Mouse (Mus musculus) CH12.LX (cell line): ENCODE measurements around the gene Il16.

Source experiments
- BHLHE40 ChIP-seq: IDR thresholded peaks from 2 replicates; pipeline ENCODE4 v1.6.1; 2011; ENCODE audit warnings: mild to moderate bottlenecking, low read depth, low read length, improper control_type of control experiment
- CTCF ChIP-seq, 2 experiments: IDR thresholded peaks in 1 of 2; conservative IDR thresholded peaks in 1 of 2; 2 replicates each; pipeline ENCODE4 v1.5.1; 2011 to 2012; ENCODE audit warnings: low read depth in 2 of 2, low read length in 2 of 2, improper control_type of control experiment in 1 of 2, inconsistent platforms in 1 of 2, mild to moderate bottlenecking in 1 of 2, moderate library complexity in 1 of 2
- HCFC1 ChIP-seq: IDR thresholded peaks from 2 replicates; pipeline ENCODE4 v1.6.1; 2012; ENCODE audit warnings: low read depth, mild to moderate bottlenecking, inconsistent platforms, low read length, improper control_type of control experiment
- MAX ChIP-seq: IDR thresholded peaks from 2 replicates; pipeline ENCODE4 v1.6.1; 2011; ENCODE audit warnings: low read length, improper control_type of control experiment
- MAZ ChIP-seq: IDR thresholded peaks from 2 replicates; pipeline ENCODE4 v1.6.1; 2012; ENCODE audit warnings: low read depth, mild to moderate bottlenecking, inconsistent platforms, low read length, improper control_type of control experiment, moderate library complexity
- MXI1 ChIP-seq: IDR thresholded peaks from 2 replicates; pipeline ENCODE4 v1.6.1; 2011; ENCODE audit warnings: mild to moderate bottlenecking, low read depth, low read length, improper control_type of control experiment
- POLR2A ChIP-seq: IDR thresholded peaks from 2 replicates; pipeline ENCODE4 v1.6.1; 2011; ENCODE audit warnings: low read depth, mild to moderate bottlenecking, improper control_type of control experiment, low read length
- POLR2AphosphoS2 ChIP-seq: IDR thresholded peaks from 2 replicates; pipeline ENCODE4 v1.6.1; 2011; ENCODE audit warnings: low read depth, low read length, improper control_type of control experiment
- SIN3A ChIP-seq: IDR thresholded peaks from 2 replicates; pipeline ENCODE4 v1.6.1; 2012; ENCODE audit warnings: low read length, improper control_type of control experiment, inconsistent platforms
- SMC3 ChIP-seq: IDR thresholded peaks from 2 replicates; pipeline ENCODE4 v1.6.1; 2011; ENCODE audit warnings: low read depth, low read length, improper control_type of control experiment
- USF1 ChIP-seq: IDR thresholded peaks from 2 replicates; pipeline ENCODE4 v1.6.1; 2014; ENCODE audit warnings: low read depth, mild to moderate bottlenecking, inconsistent platforms, low read length, improper control_type of control experiment
- ZC3H11A ChIP-seq: IDR thresholded peaks from 2 replicates; pipeline ENCODE4 v1.6.1; 2012; ENCODE audit warnings: low read depth, mild to moderate bottlenecking, inconsistent platforms, low read length, improper control_type of control experiment
- ZNF384 ChIP-seq: IDR thresholded peaks from 2 replicates; pipeline ENCODE4 v1.6.1; 2012; ENCODE audit warnings: low read depth, low read length, improper control_type of control experiment, inconsistent platforms

DNA sequence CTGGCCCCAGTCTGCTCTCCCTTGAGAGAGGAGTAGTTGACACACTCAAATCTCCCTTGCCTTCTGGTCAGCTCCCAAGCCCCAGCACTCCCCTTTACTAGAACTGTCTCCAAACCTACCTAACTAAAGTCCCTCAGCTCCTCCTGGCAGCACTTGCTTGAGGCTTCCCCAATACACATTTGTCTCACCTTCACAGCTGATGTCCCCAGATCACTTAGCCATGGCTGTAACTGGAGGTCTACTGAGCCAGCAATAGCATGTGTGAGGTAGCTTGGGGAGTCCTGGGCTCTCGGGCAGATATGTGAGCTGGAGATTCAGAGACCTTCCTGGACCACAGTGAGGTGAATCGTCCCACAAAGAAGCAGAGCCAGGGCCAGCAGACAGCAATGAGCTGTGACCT lies 33.0 kb upstream of the Il16 start:
- TF ChIP-seq ZC3H11A (no peak), MAX (no peak), POLR2A (no peak), MXI1 (no peak), BHLHE40 (no peak), CTCF (conservative IDR thresholded peaks at IDR 0.05 in 1 of 2, IDR thresholded peaks at IDR 0.05 in 1 of 2; ENCODE audit: low read depth in 2 of 2, low read length in 2 of 2) (no peak), MAZ (no peak), POLR2AphosphoS2 (no peak), ZNF384 (no peak), SIN3A (no peak), HCFC1 (no peak), USF1 (no peak), SMC3 (no peak)
